Mouse (Mus musculus) small intestine, adult 2 months (tissue): Measurements from ENCODE around the gene Ssna1.

Experiments
- CTCF ChIP-seq: fragments of 200-500 bp; IDR thresholded peaks from 2 replicates; pipeline ENCODE4 v1.5.1; 2012; ENCODE audit warnings: low read depth, mild to moderate bottlenecking, control low read depth, inconsistent platforms, low read length, moderate library complexity, mixed read lengths; ENCODE audit not compliant: insufficient replicate concordance, insufficient read length; ENCODE audit errors: extremely low read depth
- POLR2A ChIP-seq: fragments of 200-500 bp; IDR thresholded peaks from 2 replicates; pipeline ENCODE4 v1.6.1; 2012; ENCODE audit warnings: low read depth, mild to moderate bottlenecking, control low read depth, inconsistent platforms, low read length, moderate library complexity

DNA sequence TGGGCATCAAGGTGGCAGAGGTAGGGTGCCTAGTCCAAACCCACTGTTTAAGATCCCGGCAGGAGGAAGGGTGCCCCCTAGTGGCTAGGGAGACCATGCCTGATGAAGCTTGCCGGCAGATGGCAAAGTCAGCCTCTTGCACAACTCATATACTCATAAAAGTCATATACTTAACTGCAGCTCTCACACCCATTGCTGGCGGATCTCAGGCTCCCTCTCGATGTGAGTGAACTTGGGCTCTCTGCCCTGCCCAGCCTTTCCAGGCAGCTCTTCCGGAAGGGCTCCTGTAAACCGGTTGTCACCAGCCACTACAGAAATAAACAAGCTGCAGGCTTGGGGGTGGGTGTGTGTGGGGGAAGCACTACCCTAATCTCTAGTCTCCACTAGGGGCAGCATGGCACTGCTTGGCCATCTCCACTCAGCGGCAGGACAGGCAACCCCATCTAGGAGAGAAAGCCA, 43.8 kb downstream of the Ssna1 start:
- TF ChIP-seq POLR2A (0 out of 2 replicates have a peak, but pooled peaks have one; percentile 32), CTCF (peak; percentile 78)
